Mouse (Mus musculus) limb, embryonic 12.5 days (tissue): Measurements from ENCODE around the gene Tnnc2. TPM values are rescaled to one million over a fixed set of nuclear protein-coding genes. Genes with fewer than 3 reads are reported as not detected.
A peak's percentile ranks its signal among the peaks of the same experiment; 100 is the strongest.
"Not testable (repeated sequence)": the region's sequence is repeated elsewhere in the genome, so short reads cannot be mapped to it uniquely, and the experiment has no call there.

Source experiments
- ATAC-seq: fragments of 200-750 bp; cut with Nextera tagmentation; 2 replicates; pipeline ENCODE4 v1.8.0; 2017; ENCODE audit warnings: low read depth, moderate TSS enrichment; ENCODE audit not compliant: insufficient number of reproducible peaks, insufficient read depth, low FRiP score, low TSS enrichment
- H3K27ac ChIP-seq: fragments of 300-500 bp; sonication (generic); 2 replicates; pipeline ENCODE4 v1.5.1; 2016; ENCODE audit warnings: mild to moderate bottlenecking, moderate library complexity
- H3K27me3 ChIP-seq: fragments of 300-500 bp; sonication (generic); 2 replicates; pipeline ENCODE4 v1.6.1; 2016; ENCODE audit warnings: mild to moderate bottlenecking, moderate library complexity
- H3K36me3 ChIP-seq: fragments of 300-500 bp; sonication (generic); 2 replicates; pipeline ENCODE4 v1.6.1; 2016; ENCODE audit warnings: mild to moderate bottlenecking, moderate library complexity
- H3K4me1 ChIP-seq: fragments of 300-500 bp; sonication (generic); replicated peaks from 2 replicates; pipeline ENCODE4 v1.6.1; 2016
- H3K4me2 ChIP-seq: fragments of 300-500 bp; sonication (generic); 2 replicates; pipeline ENCODE4 v1.6.1; 2016; ENCODE audit warnings: mild to moderate bottlenecking, moderate library complexity
- H3K4me3 ChIP-seq: fragments of 300-500 bp; sonication (generic); replicated peaks from 2 replicates; pipeline ENCODE4 v1.5.1; 2016; ENCODE audit warnings: mild to moderate bottlenecking
- H3K9ac ChIP-seq: fragments of 300-500 bp; sonication (generic); replicated peaks from 2 replicates; pipeline ENCODE4 v1.6.1; 2016; ENCODE audit warnings: mild to moderate bottlenecking, moderate library complexity
- H3K9me3 ChIP-seq: fragments of 300-500 bp; sonication (generic); 2 replicates; pipeline ENCODE4 v1.6.1; 2016; ENCODE audit warnings: mild to moderate bottlenecking, moderate library complexity
- WGBS: fragments of 180-500 bp; shearing (Covaris S2); methylation state at CpG from one replicate; pipeline ENCODE4 v1.1.7; 2016; 5-methylcytosine and 5-hydroxymethylcytosine counted together
- polyA plus RNA-seq: library from polyadenylated mRNA; unstranded; fragments of >200 nt; fragmentation: Nextera tagmentation; extraction: Ambion mirVana; gene quantifications from 2 replicates; pipeline ENCODE4 v1.2.1, GENCODE M21; 2016

Gene Tnnc2
- polyA plus RNA-seq, 1 experiment from 2014 or later = 74.6 TPM

- 94% methylated on average over 8 of the region's 8 CpGs for WGBS
Observed at GRCm38 (mm10) chr2:164815821-164816220, 36.1 kb upstream of the Tnnc2 start.

GRCm38 (mm10) chr2:164815348-164815747, 35.6 kb upstream of the Tnnc2 start:
- 88% methylated on average over 5 of the region's 5 CpGs for WGBS
- no peaks in the 10 kb centered on the region for H3K4me1 ChIP-seq
- no peak for ATAC-seq
- no peaks in the 10 kb centered on the region for H3K9me3 ChIP-seq
- peaks cover 7% of the 10 kb centered on the region; the same call in 1 of the 2 replicates for H3K36me3 ChIP-seq
- H3K9ac ChIP-seq = no peak overlapping the region
- no peak overlapping the region for H3K4me2 ChIP-seq
- no peaks in the 10 kb centered on the region for H3K27me3 ChIP-seq
- no peak overlapping the region for H3K27ac ChIP-seq
- no peak overlapping the region for H3K4me3 ChIP-seq

More at GRCm38 (mm10) chr2:164815821-164816220, 36.1 kb upstream of the Tnnc2 start:
- no peak for ATAC-seq
- Histone ChIP-seq H3K27ac (no peak overlapping the region), H3K36me3 (peaks cover 11% of the 10 kb centered on the region), H3K4me1 (no peaks in the 10 kb centered on the region), H3K9me3 (no peaks in the 10 kb centered on the region), H3K4me3 (no peak overlapping the region), H3K9ac (no peak overlapping the region), H3K4me2 (no peak overlapping the region), H3K27me3 (no peaks in the 10 kb centered on the region)

- peaks cover 12% of the 10 kb centered on the region for H3K36me3 ChIP-seq
- H3K4me1 ChIP-seq = no peaks in the 10 kb centered on the region
- no peaks in the 10 kb centered on the region for H3K9me3 ChIP-seq
- H3K4me2 ChIP-seq = no peak overlapping the region
- 55% methylated on average over 2 of the region's 2 CpGs for WGBS
- H3K9ac ChIP-seq = no peak overlapping the region
- H3K27me3 ChIP-seq = no peaks in the 10 kb centered on the region
- ATAC-seq = no peak
- no peak overlapping the region for H3K4me3 ChIP-seq
- H3K27ac ChIP-seq = no peak overlapping the region
Observed at GRCm38 (mm10) chr2:164813557-164813956, 33.8 kb upstream of the Tnnc2 start.

GRCm38 (mm10) chr2:164806614-164807013, 26.8 kb upstream of the Tnnc2 start:
- no peak overlapping the region for H3K4me3 ChIP-seq

GRCm38 (mm10) chr2:164805332-164805718, 25.6 kb upstream of the Tnnc2 start:
- Histone ChIP-seq H3K4me1 (peaks cover 20% of the 10 kb centered on the region), H3K4me2 (peak overlapping the region; percentile 90), H3K9me3 (no peaks in the 10 kb centered on the region), H3K27me3 (no peaks in the 10 kb centered on the region), H3K36me3 (peaks cover 33% of the 10 kb centered on the region), H3K9ac (peak overlapping the region; percentile 74), H3K4me3 (peak overlapping the region; percentile 79), H3K27ac (peak overlapping the region; percentile 73)
- WGBS = under 1% methylated on average over 21 of the region's 21 CpGs
- ATAC-seq = peak; percentile 44; the same call in 1 of the 2 replicates

More at GRCm38 (mm10) chr2:164806614-164807013, 26.8 kb upstream of the Tnnc2 start:
- Histone ChIP-seq H3K27me3 (no peaks in the 10 kb centered on the region), H3K4me2 (no peak overlapping the region), H3K4me1 (peaks cover 20% of the 10 kb centered on the region), H3K27ac (no peak overlapping the region), H3K9ac (no peak overlapping the region), H3K9me3 (no peaks in the 10 kb centered on the region), H3K36me3 (peaks cover 23% of the 10 kb centered on the region)
- no peak for ATAC-seq
- 82% methylated on average over 7 of the region's 7 CpGs for WGBS

GRCm38 (mm10) chr2:164804533-164805331, 25.0 kb upstream of the Tnnc2 start, which contains the start of the genes Acot8 and Zswim3:
Acot8 (minus strand) TSS chr2:164804882.
Zswim3 (plus strand) TSS chr2:164805098.
- peak; percentile 94 for ATAC-seq
- Histone ChIP-seq H3K9ac (peak within 1 kb of the TSS; percentile 81), H3K4me3 (peak within 1 kb of the TSS; percentile 79)

GRCm38 (mm10) chr2:164803921-164804313, 24.1 kb upstream of the Tnnc2 start:
- Histone ChIP-seq H3K4me2 (peak overlapping the region; percentile 84), H3K27me3 (no peaks in the 10 kb centered on the region), H3K9me3 (no peaks in the 10 kb centered on the region), H3K4me1 (peaks cover 20% of the 10 kb centered on the region), H3K4me3 (peak overlapping the region; percentile 79), H3K36me3 (peaks cover 38% of the 10 kb centered on the region), H3K9ac (peak overlapping the region; percentile 81), H3K27ac (no peak overlapping the region)
- 60% methylated on average over 1 of the region's 1 CpGs for WGBS
- ATAC-seq = no peak

More at GRCm38 (mm10) chr2:164804533-164805331, 25.0 kb upstream of the Tnnc2 start, which contains the start of the genes Acot8 and Zswim3:
- Histone ChIP-seq H3K27ac (peak within 1 kb of the TSS; percentile 73), H3K4me1 (peaks cover 20% of the 10 kb centered on the region), H3K36me3 (peaks cover 35% of the 10 kb centered on the region), H3K27me3 (no peaks in the 10 kb centered on the region), H3K9me3 (no peaks in the 10 kb centered on the region), H3K4me2 (peak within 1 kb of the TSS; percentile 90)
- WGBS = under 1% methylated on average over 47 of the region's 47 CpGs

DNA sequence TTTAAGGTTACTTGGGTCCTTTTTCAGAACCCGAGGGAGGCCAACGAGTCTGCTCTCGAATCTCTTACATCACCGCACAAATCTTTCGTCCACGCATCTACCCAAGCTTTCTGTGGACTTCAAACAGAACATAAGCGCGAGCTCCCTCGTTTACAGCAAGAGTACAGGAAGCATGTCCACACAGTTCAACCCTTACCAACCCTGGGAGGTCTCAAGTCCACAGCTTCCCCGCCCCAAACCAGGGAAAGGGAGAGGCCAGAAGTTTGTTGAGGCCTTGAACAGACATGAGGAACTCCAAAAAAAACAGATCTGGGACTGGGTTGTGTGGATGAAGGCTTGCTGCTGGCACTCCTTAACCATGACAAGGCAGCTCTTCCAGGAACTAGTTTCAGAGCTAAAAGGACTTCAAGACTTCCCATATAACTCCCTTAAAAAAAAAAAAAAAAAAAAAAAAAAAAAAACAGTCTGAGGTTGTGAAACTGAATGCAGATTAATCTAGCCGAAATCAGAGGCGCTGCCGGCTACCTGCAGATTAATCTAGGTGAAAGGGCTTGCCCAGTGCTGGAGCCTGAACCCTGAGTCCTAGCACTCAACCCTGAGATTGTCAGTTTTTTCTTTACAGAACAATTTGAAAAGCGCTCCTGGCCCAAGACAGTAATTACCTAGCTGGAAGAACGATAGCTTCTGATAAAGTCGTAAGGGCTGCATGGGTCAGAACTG, 23.6 kb upstream of the Tnnc2 start:
- no peak for ATAC-seq
- Histone ChIP-seq H3K27me3 (no peaks in the 10 kb centered on the region), H3K27ac (no peak overlapping the region), H3K4me3 (peak overlapping the region; percentile 79), H3K36me3 (peaks cover 39% of the 10 kb centered on the region), H3K4me1 (peaks cover 20% of the 10 kb centered on the region), H3K9ac (peak overlapping the region; percentile 81), H3K4me2 (peak overlapping the region; percentile 84), H3K9me3 (no peaks in the 10 kb centered on the region)
- 90% methylated on average over 16 of the region's 16 CpGs for WGBS

GRCm38 (mm10) chr2:164800252-164801004, 20.7 kb upstream of the Tnnc2 start:
- H3K4me2 ChIP-seq = no peak overlapping the region
- H3K9ac ChIP-seq = no peak overlapping the region
- H3K4me3 ChIP-seq = no peak overlapping the region
- no peaks in the 10 kb centered on the region for H3K27me3 ChIP-seq
- no peak for ATAC-seq
- WGBS = 89% methylated on average over 13 of the region's 13 CpGs
- peaks cover 62% of the 10 kb centered on the region for H3K36me3 ChIP-seq
- peaks cover 13% of the 10 kb centered on the region for H3K4me1 ChIP-seq
- H3K27ac ChIP-seq = no peak overlapping the region
- no peaks in the 10 kb centered on the region for H3K9me3 ChIP-seq

DNA sequence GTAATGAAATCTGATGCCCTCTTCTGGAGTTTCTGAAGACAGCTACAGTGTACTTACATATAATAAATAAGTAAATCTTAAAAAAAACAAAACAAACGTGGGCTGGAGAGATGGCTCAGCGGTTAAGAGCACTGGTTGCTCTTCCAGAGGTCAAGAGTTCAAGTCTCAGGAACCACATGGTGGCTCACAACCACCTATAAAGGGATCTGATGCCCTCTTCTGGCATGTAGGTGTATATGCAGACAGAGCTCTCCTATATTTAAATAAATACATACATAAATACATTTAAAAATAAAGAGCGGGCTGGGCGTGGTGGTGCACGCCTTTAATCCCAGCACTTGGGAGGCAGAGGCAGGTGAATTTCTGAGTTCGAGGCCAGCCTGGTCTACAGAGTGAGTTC, 18.8 kb upstream of the Tnnc2 start:
- H3K9me3 ChIP-seq, H3K9ac ChIP-seq, H3K4me2 ChIP-seq, H3K4me1 ChIP-seq, H3K27ac ChIP-seq, H3K4me3 ChIP-seq, ATAC-seq, H3K27me3 ChIP-seq: not testable (repeated sequence)
- WGBS = 70% methylated on average over 6 of the region's 6 CpGs
- H3K36me3 ChIP-seq = peaks cover 76% of the 10 kb centered on the region

- Histone ChIP-seq H3K4me1 (no peaks in the 10 kb centered on the region), H3K27ac (no peak overlapping the region), H3K27me3 (no peaks in the 10 kb centered on the region), H3K4me3 (no peak overlapping the region), H3K4me2 (no peak overlapping the region), H3K9ac (no peak overlapping the region), H3K9me3 (no peaks in the 10 kb centered on the region), H3K36me3 (peaks cover 84% of the 10 kb centered on the region)
- WGBS = 80% methylated on average over 4 of the region's 4 CpGs
- no peak for ATAC-seq
Observed at GRCm38 (mm10) chr2:164795868-164796267, 16.1 kb upstream of the Tnnc2 start.
